Mouse (Mus musculus) erythroid progenitor cell, adult 5-6 weeks (primary cell): ENCODE data around the gene Tbck. TPM values are rescaled to one million over a fixed set of nuclear protein-coding genes. Genes with fewer than 3 reads are reported as not detected.

ENCODE experiments used
- ATAC-seq: replicated peaks from 2 replicates; pipeline ENCODE4 v1.8.0; 2016; ENCODE audit warnings: moderate number of reproducible peaks, mild to moderate bottlenecking, moderate TSS enrichment, inconsistent platforms; ENCODE audit not compliant: poor library complexity, low FRiP score, severe bottlenecking
- total RNA-seq, 2 experiments: library from RNA; stranded (forward) in 1 of 2; stranded (reverse) in 1 of 2; fragments of 150-400 nt in 1 of 2; fragments of 186-747, 209-891 nt in 1 of 2; gene quantifications; 2 replicates each; pipeline versions ENCODE4 v1.2.3 to v1.2.4; 2015 to 2017; ENCODE audit warnings: low replicate concordance in 2 of 2

Tbck gene
- total RNA-seq, 2 experiments from 2014 or later = 5.4 to 7.1 TPM

GRCm38 (mm10) chr3:132863843-132864242, 179.9 kb downstream of the Tbck start:
- no peak for ATAC-seq

- no peak for ATAC-seq
Measured at GRCm38 (mm10) chr3:132864329-132864919, 180.5 kb downstream of the Tbck start.

- ATAC-seq = no peak
Measured at GRCm38 (mm10) chr3:132864986-132865385, 181.0 kb downstream of the Tbck start.

- ATAC-seq = no peak
Measured at GRCm38 (mm10) chr3:132865596-132865995, 181.7 kb downstream of the Tbck start.

GRCm38 (mm10) chr3:132866984-132867383, 183.0 kb downstream of the Tbck start:
- ATAC-seq = no peak

GRCm38 (mm10) chr3:132868838-132869237, 184.9 kb downstream of the Tbck start:
- no peak for ATAC-seq

GRCm38 (mm10) chr3:132870079-132870478, 186.1 kb downstream of the Tbck start:
- ATAC-seq = no peak

GRCm38 (mm10) chr3:132871318-132871904, 187.5 kb downstream of the Tbck start:
- ATAC-seq = no peak

- no peak for ATAC-seq
Measured at GRCm38 (mm10) chr3:132873251-132873650, 189.3 kb downstream of the Tbck start.

- no peak for ATAC-seq
Measured at GRCm38 (mm10) chr3:132876011-132876708, 192.2 kb downstream of the Tbck start.

GRCm38 (mm10) chr3:132876933-132877676, 193.2 kb downstream of the Tbck start:
- no peak for ATAC-seq

GRCm38 (mm10) chr3:132880361-132880760, 196.4 kb downstream of the Tbck start:
- no peak for ATAC-seq

- no peak for ATAC-seq
Measured at GRCm38 (mm10) chr3:132880826-132881225, 196.9 kb downstream of the Tbck start.

- ATAC-seq = no peak
Measured at GRCm38 (mm10) chr3:132883256-132883655, 199.3 kb downstream of the Tbck start.

- ATAC-seq = no peak
Measured at GRCm38 (mm10) chr3:132884459-132884858, 200.5 kb downstream of the Tbck start.

- no peak for ATAC-seq
Measured at GRCm38 (mm10) chr3:132886419-132887050, 202.6 kb downstream of the Tbck start.

GRCm38 (mm10) chr3:132887074-132887848, 203.3 kb downstream of the Tbck start:
- no peak for ATAC-seq
